Mouse (Mus musculus) stomach, postnatal 0 days (tissue): ENCODE results near the gene Cenpo. TPM values are rescaled to one million over a fixed set of nuclear protein-coding genes. Genes with fewer than 3 reads are reported as not detected.

Source experiments
- ATAC-seq: fragments of 200-750 bp; cut with Nextera tagmentation; 2 replicates; pipeline ENCODE4 v1.8.0; 2017; ENCODE audit not compliant: low FRiP score, low TSS enrichment
- DNase-seq: peaks from one replicate; pipeline ENCODE4 v3.0.0-alpha.2; 2016; ENCODE audit warnings: low spot score
- H3K27ac ChIP-seq: fragments of 300-500 bp; sonication (generic); replicated peaks from 2 replicates; pipeline ENCODE4 v1.5.1; 2014; ENCODE audit warnings: mild to moderate bottlenecking, control low read depth
- H3K27me3 ChIP-seq: fragments of 300-500 bp; sonication (generic); 2 replicates; pipeline ENCODE4 v1.6.1; 2014; ENCODE audit warnings: low read length; ENCODE audit not compliant: control insufficient read depth, insufficient read depth
- H3K36me3 ChIP-seq: fragments of 300-500 bp; sonication (generic); 2 replicates; pipeline ENCODE4 v1.6.1; 2014; ENCODE audit warnings: low read length, mixed read lengths; ENCODE audit not compliant: control insufficient read depth, insufficient read depth
- H3K4me1 ChIP-seq: fragments of 300-500 bp; sonication (generic); replicated peaks from 2 replicates; pipeline ENCODE4 v1.6.1; 2014; ENCODE audit warnings: antibody characterized with exemption; ENCODE audit not compliant: control insufficient read depth, insufficient read depth
- H3K4me2 ChIP-seq: fragments of 300-500 bp; sonication (generic); replicated peaks from 2 replicates; pipeline ENCODE4 v1.6.1; 2014; ENCODE audit warnings: low read depth, mild to moderate bottlenecking, control low read depth, moderate library complexity
- H3K4me3 ChIP-seq: fragments of 300-500 bp; sonication (generic); 2 replicates; pipeline ENCODE4 v1.5.1; 2014; ENCODE audit warnings: low read depth, low read length, control low read depth
- H3K9ac ChIP-seq: fragments of 300-500 bp; sonication (generic); 2 replicates; pipeline ENCODE4 v1.6.1; 2014; ENCODE audit warnings: mild to moderate bottlenecking, low read length, control low read depth, mixed read lengths
- H3K9me3 ChIP-seq: fragments of 300-500 bp; sonication (generic); 2 replicates; pipeline ENCODE4 v1.6.1; 2016; ENCODE audit warnings: low read length; ENCODE audit not compliant: control insufficient read depth
- CTCF ChIP-seq: IDR thresholded peaks from 2 replicates; pipeline ENCODE4 v1.5.1; 2016; ENCODE audit warnings: antibody characterized with exemption, low read depth, mild to moderate bottlenecking, moderate library complexity
- EP300 ChIP-seq: optimal IDR thresholded peaks from 2 replicates; pipeline ENCODE3; 2016; ENCODE audit warnings: antibody characterized with exemption
- WGBS: fragments of 180-500 bp; shearing (Covaris S2); extraction: QIAGEN DNeasy Blood & Tissue Kit; methylation state at CpG from one replicate; pipeline ENCODE4 v1.1.7; 2014; 5-methylcytosine and 5-hydroxymethylcytosine counted together
- polyA plus RNA-seq: library from polyadenylated mRNA; unstranded; fragments of >200 nt; fragmentation: Nextera tagmentation; extraction: Ambion mirVana; gene quantifications from 2 replicates; pipeline ENCODE4 v1.2.1, GENCODE M21; 2015

The Cenpo gene
- polyA plus RNA-seq, 1 experiment from 2014 or later, result 4.7 TPM

DNA sequence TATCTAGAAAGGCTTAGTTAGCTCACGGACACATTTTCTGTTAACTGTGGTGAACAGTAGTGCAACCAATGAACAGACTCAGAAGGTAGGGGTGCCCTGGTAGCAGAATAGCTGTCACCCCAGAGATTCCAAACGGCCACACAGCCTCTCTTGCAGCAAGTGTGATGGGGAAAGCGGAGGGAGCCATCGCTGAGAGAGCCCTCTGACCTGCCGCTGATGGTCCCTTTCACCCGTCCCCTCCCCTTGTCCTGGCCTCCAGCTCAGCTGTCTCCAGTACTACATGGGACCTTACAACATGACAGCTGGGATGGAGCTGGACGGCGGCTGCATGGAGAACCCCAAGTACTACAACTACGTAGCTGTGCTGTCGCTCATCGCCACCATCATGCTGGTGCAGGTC, 28.0 kb downstream of the Cenpo start:
- Histone ChIP-seq H3K36me3 (peaks cover 3% of the 10 kb centered on the region; the same call in 1 of the 2 replicates), H3K4me3 (no peak overlapping the region), H3K4me2 (no peak overlapping the region), H3K27ac (no peak overlapping the region), H3K9me3 (no peaks in the 10 kb centered on the region), H3K27me3 (no peaks in the 10 kb centered on the region), H3K4me1 (no peaks in the 10 kb centered on the region), H3K9ac (no peak overlapping the region)
- ATAC-seq (no peak), DNase-seq (no peak)
- 97% methylated on average over 11 of the region's 11 CpGs for WGBS
- TF ChIP-seq EP300 (no peak), CTCF (no peak)

DNA sequence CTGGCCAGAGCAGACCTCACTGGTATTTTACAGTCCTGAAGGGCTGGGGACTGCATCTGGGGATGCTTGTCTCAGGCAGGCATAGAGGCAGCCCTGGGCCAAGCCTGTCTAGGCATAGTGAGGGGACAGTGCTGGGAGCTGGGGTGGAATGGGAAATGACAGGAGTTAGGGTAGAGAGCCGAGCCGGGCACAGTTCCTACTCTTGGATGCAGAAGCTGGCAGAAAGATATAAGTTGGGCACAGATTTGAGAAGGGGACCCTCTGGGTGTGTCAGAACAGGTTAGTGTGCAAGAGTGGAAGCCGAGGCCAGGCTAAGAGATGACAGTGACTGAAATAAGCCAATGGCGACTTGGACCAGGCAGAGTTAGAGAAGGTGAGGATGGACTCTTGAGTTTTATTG, 31.9 kb downstream of the Cenpo start:
- Histone ChIP-seq H3K36me3 (peaks cover 2% of the 10 kb centered on the region; the same call in 1 of the 2 replicates), H3K4me3 (no peak overlapping the region), H3K9ac (no peak overlapping the region), H3K27ac (no peak overlapping the region), H3K4me1 (no peaks in the 10 kb centered on the region), H3K27me3 (no peaks in the 10 kb centered on the region), H3K9me3 (no peaks in the 10 kb centered on the region), H3K4me2 (no peak overlapping the region)
- ATAC-seq (no peak), DNase-seq (no peak)
- no peak for TF ChIP-seq CTCF
- TF ChIP-seq EP300, result no peak
- WGBS, result 93% methylated on average over 4 of the region's 4 CpGs

DNA sequence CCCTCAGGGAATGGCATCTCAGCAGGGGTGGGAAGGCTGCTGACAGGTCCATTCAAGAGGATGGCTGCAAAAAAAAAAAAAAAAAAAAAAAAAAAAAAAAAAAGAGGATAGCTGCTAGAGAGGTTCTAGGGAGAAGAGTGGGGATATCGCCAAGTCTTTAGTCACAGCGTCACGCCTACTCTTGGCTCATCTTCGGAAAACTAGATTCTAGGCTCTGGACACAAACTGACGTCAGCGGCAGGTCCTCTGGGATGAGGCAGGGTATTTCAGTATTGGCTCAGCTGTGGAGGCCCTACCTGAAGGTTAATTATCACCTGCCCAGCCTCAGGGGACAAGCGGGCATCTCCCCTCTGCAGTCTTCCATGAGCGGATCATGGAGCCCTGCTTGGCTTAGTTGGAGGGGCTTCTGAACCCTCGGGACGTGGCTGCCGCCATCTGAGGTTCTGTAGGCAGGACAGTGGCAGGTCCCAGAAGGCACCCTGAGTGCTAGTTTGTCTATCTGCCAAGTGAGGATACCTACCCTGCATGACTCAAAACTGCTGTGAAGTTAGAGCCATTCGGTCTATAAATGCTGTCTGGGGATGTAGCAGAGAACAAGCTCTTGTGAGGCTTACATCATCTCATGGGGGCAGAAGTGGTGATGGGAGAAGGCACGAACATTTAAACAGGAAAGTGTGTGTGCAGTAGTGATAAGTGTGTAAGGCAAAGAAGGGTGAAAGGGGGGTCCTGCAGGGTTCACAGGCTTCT, 32.5 kb downstream of the Cenpo start:
- DNase-seq (no peak), ATAC-seq (no peak)
- WGBS, result 85% methylated on average over 13 of the region's 13 CpGs
- H3K27me3 ChIP-seq, result no peaks in the 10 kb centered on the region
- H3K9ac ChIP-seq, result no peak overlapping the region
- no peak overlapping the region for H3K4me3 ChIP-seq
- no peak overlapping the region for H3K4me2 ChIP-seq
- H3K9me3 ChIP-seq, result no peaks in the 10 kb centered on the region
- H3K36me3 ChIP-seq, result peaks cover 5% of the 10 kb centered on the region; the same call in 1 of the 2 replicates
- no peaks in the 10 kb centered on the region for H3K4me1 ChIP-seq
- TF ChIP-seq EP300 (no peak), CTCF (no peak)
- H3K27ac ChIP-seq, result no peak overlapping the region

DNA sequence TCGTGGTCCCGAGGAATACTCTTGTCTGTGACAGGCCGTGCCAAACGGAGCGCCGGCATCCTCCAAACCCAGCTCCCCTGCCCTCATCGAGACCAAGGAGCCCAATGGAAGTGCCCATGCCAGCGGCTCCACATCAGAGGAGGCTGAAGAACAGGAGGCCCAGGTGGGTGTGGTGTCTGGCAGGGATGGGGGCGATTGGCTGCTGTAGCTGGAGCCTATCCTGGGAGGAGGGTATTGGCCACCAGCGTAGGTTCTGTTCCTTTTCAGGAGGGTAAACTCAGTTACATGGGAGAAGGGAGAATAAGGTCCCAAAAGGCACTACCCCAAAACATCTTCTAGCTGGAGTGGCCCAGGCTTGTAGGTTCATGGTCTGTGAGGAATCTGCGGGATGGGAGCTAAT, 34.8 kb downstream of the Cenpo start:
- TF ChIP-seq CTCF (no peak), EP300 (no peak)
- no peaks in the 10 kb centered on the region for H3K9me3 ChIP-seq
- no peak overlapping the region for H3K9ac ChIP-seq
- no peaks in the 10 kb centered on the region for H3K27me3 ChIP-seq
- no peak overlapping the region for H3K27ac ChIP-seq
- 93% methylated on average over 11 of the region's 11 CpGs for WGBS
- H3K4me2 ChIP-seq, result no peak overlapping the region
- H3K4me1 ChIP-seq, result no peaks in the 10 kb centered on the region
- no peak overlapping the region for H3K4me3 ChIP-seq
- H3K36me3 ChIP-seq, result peaks cover 5% of the 10 kb centered on the region; the same call in 1 of the 2 replicates
- no peak for DNase-seq
- no peak for ATAC-seq

DNA sequence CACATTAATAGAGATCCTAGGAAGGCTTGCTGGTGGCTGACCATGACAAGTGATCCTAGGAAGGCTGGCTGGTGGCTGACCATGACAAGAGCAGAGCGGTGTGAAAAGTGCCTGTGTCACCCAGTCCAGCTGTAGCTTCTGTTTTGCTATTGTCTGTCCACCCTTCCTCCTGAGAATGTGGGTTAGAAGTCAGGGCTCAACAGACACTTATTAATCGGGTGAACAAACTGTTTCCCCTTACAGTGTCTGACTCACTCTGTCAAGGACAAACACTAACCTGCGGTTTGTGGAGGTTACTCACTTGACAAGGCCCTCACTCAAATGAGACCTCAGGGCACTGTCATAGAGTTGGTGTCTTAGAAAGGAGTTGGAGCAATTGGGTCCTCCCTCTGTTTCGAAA, 35.4 kb downstream of the Cenpo start:
- no peak for DNase-seq
- 75% methylated on average over 4 of the region's 4 CpGs for WGBS
- H3K27me3 ChIP-seq, result no peaks in the 10 kb centered on the region
- no peak overlapping the region for H3K4me3 ChIP-seq
- no peak overlapping the region for H3K9ac ChIP-seq
- H3K9me3 ChIP-seq, result no peaks in the 10 kb centered on the region
- no peak overlapping the region for H3K27ac ChIP-seq
- peak; percentile 73 for ATAC-seq
- no peak overlapping the region for H3K4me2 ChIP-seq
- no peaks in the 10 kb centered on the region for H3K4me1 ChIP-seq
- no peak for TF ChIP-seq EP300
- no peak for TF ChIP-seq CTCF
- peaks cover 5% of the 10 kb centered on the region; the same call in 1 of the 2 replicates for H3K36me3 ChIP-seq

DNA sequence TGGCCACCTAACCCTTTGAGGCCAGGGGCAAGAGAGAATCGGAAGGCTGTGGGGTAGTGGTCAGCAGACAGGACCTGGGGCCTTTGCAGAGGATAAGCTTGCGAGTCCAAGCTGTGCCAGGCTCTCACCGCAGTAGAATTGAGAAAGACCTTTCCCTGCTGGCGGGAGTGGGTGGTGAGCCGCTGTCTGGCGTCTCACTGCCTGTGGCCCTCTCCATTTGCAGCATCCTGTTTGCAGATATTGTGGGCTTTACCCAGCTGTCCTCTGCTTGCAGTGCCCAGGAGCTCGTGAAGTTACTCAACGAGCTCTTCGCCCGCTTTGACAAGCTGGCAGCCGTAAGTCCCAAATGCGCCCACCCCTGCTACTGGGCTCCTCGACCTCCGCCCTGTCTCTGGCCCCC, 39.5 kb downstream of the Cenpo start:
- Histone ChIP-seq H3K36me3 (peaks cover 5% of the 10 kb centered on the region; the same call in 1 of the 2 replicates), H3K27me3 (no peaks in the 10 kb centered on the region), H3K4me1 (no peaks in the 10 kb centered on the region), H3K4me3 (no peak overlapping the region), H3K27ac (no peak overlapping the region), H3K9ac (no peak overlapping the region), H3K4me2 (no peak overlapping the region), H3K9me3 (no peaks in the 10 kb centered on the region)
- TF ChIP-seq CTCF (no peak), EP300 (no peak)
- no peak for DNase-seq
- ATAC-seq, result no peak
- WGBS, result 91% methylated on average over 14 of the region's 14 CpGs
